Mouse (Mus musculus): ENCODE measurements around the gene Mthfd1. TPM values are rescaled to one million over a fixed set of nuclear protein-coding genes. Genes with fewer than 3 reads are reported as not detected.
"Not testable (repeated sequence)": the region's sequence is repeated elsewhere in the genome, so short reads cannot be mapped to it uniquely, and the experiment has no call there.

The Mthfd1 gene
- polyA plus RNA-seq (2014; fragmentation: Nextera tagmentation; extraction: Ambion mirVana) = 85.5 and 85.8 TPM in 2 replicates

- H3K27ac ChIP-seq (replicated peaks; ENCODE audit: low read depth, low read length) = no peak within 1 kb of the TSS; the same call in 1 of the 2 replicates
- DNase-seq (ENCODE audit: low spot score) (peak; percentile 95), ATAC-seq (replicated peaks; ENCODE audit: insufficient number of reproducible peaks, low FRiP score, low TSS enrichment, low read depth) (peak; percentile 99)
- peak within 1 kb of the TSS; percentile 50 for H3K4me3 ChIP-seq (ENCODE audit: low read depth, low read length)
- H3K9ac ChIP-seq (replicated peaks; ENCODE audit: low read length) = peak within 1 kb of the TSS; percentile 70
- WGBS = 2% methylated on average over 43 of the region's 43 CpGs
- no peaks in the 10 kb centered on the region for H3K4me1 ChIP-seq (ENCODE audit: control insufficient read depth, insufficient read depth, low read length)
- peak within 1 kb of the TSS; percentile 61 for H3K4me2 ChIP-seq (ENCODE audit: low read depth, low read length)
- no peaks in the 10 kb centered on the region for H3K27me3 ChIP-seq (ENCODE audit: control insufficient read depth, insufficient read depth, low read length)
- no peaks in the 10 kb centered on the region for H3K9me3 ChIP-seq (replicated peaks; ENCODE audit: control insufficient read depth, low read length)
- H3K36me3 ChIP-seq (replicated peaks; ENCODE audit: control insufficient read depth, insufficient read depth, low read depth, low read length) = no peaks in the 10 kb centered on the region
These were observed at the start of gene Mthfd1 for GRCm38 (mm10) chr12:76254725-76255498. Gene Mthfd1, plus strand, starts transcription at chr12:76255298.

- H3K4me3 ChIP-seq (ENCODE audit: low read depth, low read length) = no peak overlapping the region
- no peaks in the 10 kb centered on the region for H3K9me3 ChIP-seq (replicated peaks; ENCODE audit: control insufficient read depth, low read length)
- no peak overlapping the region for H3K27ac ChIP-seq (replicated peaks; ENCODE audit: low read depth, low read length)
- no peak overlapping the region for H3K4me2 ChIP-seq (ENCODE audit: low read depth, low read length)
- DNase-seq (ENCODE audit: low spot score) (no peak), ATAC-seq (replicated peaks; ENCODE audit: insufficient number of reproducible peaks, low FRiP score, low TSS enrichment, low read depth) (no peak)
- no peaks in the 10 kb centered on the region for H3K36me3 ChIP-seq (replicated peaks; ENCODE audit: control insufficient read depth, insufficient read depth, low read depth, low read length)
- no peak overlapping the region for H3K9ac ChIP-seq (replicated peaks; ENCODE audit: low read length)
- WGBS = 91% methylated on average over 5 of the region's 5 CpGs
- H3K27me3 ChIP-seq (ENCODE audit: control insufficient read depth, insufficient read depth, low read length) = no peaks in the 10 kb centered on the region
- no peaks in the 10 kb centered on the region for H3K4me1 ChIP-seq (ENCODE audit: control insufficient read depth, insufficient read depth, low read length)
These were observed 45.6 kb upstream of the Mthfd1 start for GRCm38 (mm10) chr12:76209429-76209974.

DNA sequence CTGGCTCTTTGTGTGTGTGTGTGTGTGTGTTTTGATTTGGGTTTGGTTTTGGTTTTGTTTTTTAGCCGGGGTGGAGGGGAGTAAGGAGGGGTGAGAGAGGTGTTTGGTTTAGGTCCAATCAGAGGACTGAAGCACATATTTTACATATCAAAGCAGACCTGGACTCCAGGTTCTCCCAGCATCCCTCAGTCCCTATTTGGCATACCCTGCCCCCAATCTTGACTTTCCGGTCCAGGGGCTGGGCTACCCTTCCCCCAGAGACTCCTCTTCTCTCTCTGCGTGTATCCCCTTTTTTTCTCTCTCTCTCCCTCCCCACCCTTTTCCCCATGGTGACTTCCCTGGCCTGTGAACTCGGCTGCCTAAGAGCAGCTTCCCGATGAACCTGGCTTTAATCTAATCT lies 40.0 kb upstream of the Mthfd1 start:
- no peak for DNase-seq (ENCODE audit: low spot score)
- no peaks in the 10 kb centered on the region for H3K36me3 ChIP-seq (replicated peaks; ENCODE audit: control insufficient read depth, insufficient read depth, low read depth, low read length)
- no peaks in the 10 kb centered on the region for H3K27me3 ChIP-seq (ENCODE audit: control insufficient read depth, insufficient read depth, low read length)
- 15% methylated on average over 5 of the region's 5 CpGs for WGBS
- no peaks in the 10 kb centered on the region for H3K4me1 ChIP-seq (ENCODE audit: control insufficient read depth, insufficient read depth, low read length)
- H3K9ac ChIP-seq (replicated peaks; ENCODE audit: low read length) = no peak overlapping the region
- H3K9me3 ChIP-seq (replicated peaks; ENCODE audit: control insufficient read depth, low read length) = no peaks in the 10 kb centered on the region
- ATAC-seq (replicated peaks; ENCODE audit: insufficient number of reproducible peaks, low FRiP score, low TSS enrichment, low read depth) = no peak
- H3K4me3 ChIP-seq (ENCODE audit: low read depth, low read length) = no peak overlapping the region
- H3K4me2 ChIP-seq (ENCODE audit: low read depth, low read length) = no peak overlapping the region
- H3K27ac ChIP-seq (replicated peaks; ENCODE audit: low read depth, low read length) = no peak overlapping the region

DNA sequence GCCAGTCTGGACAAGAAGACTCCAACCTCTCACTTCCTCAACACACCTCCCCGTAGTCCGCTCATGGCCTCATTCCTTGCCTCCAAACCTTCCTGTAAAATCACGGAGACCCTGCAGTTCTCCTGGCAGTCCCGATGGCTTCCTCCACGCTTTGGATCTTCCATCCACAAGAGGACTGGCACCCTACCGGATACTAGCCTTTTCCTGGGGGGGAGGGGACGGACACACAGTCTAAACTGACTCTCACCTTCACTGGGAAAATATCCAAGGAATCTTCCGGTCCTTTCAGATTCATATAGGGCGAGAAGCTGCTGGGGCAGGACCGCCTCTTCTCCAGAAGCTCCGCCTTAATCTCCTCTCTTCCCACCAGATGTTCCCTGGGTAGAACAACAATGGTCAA lies 38.4 kb upstream of the Mthfd1 start:
- Histone ChIP-seq H3K27ac (replicated peaks; ENCODE audit: low read depth, low read length) (no peak overlapping the region), H3K9ac (replicated peaks; ENCODE audit: low read length) (no peak overlapping the region), H3K4me1 (ENCODE audit: control insufficient read depth, insufficient read depth, low read length) (no peaks in the 10 kb centered on the region), H3K4me3 (ENCODE audit: low read depth, low read length) (no peak overlapping the region), H3K9me3 (replicated peaks; ENCODE audit: control insufficient read depth, low read length) (no peaks in the 10 kb centered on the region), H3K4me2 (ENCODE audit: low read depth, low read length) (no peak overlapping the region), H3K27me3 (ENCODE audit: control insufficient read depth, insufficient read depth, low read length) (no peaks in the 10 kb centered on the region), H3K36me3 (replicated peaks; ENCODE audit: control insufficient read depth, insufficient read depth, low read depth, low read length) (no peaks in the 10 kb centered on the region)
- no peak for ATAC-seq (replicated peaks; ENCODE audit: insufficient number of reproducible peaks, low FRiP score, low TSS enrichment, low read depth)
- WGBS = 78% methylated on average over 11 of the region's 11 CpGs
- DNase-seq (ENCODE audit: low spot score) = no peak

DNA sequence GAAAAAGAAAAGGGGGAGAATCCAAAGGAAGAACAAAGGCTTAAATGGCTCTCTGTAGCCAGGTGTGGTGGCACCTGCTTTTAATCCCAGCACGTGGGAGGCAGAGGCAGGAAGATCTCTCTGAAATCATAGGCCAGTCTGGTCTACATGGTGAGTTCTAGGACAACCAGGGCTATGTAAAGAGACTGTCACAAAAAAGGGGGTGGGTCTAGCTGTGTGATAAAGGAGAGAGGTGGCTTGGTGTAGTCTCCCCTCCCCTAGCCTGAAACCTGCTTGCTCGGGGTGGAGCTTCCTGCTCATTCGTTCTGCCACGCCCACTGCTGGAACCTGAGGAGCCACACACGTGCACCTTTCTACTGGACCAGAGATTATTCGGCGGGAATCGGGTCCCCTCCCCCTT lies 33.0 kb upstream of the Mthfd1 start:
- H3K4me2 ChIP-seq (ENCODE audit: low read depth, low read length); H3K4me3 ChIP-seq (ENCODE audit: low read depth, low read length); H3K27ac ChIP-seq (replicated peaks; ENCODE audit: low read depth, low read length); H3K4me1 ChIP-seq (ENCODE audit: control insufficient read depth, insufficient read depth, low read length); DNase-seq (ENCODE audit: low spot score); H3K36me3 ChIP-seq (replicated peaks; ENCODE audit: control insufficient read depth, insufficient read depth, low read depth, low read length); ATAC-seq (replicated peaks; ENCODE audit: insufficient number of reproducible peaks, low FRiP score, low TSS enrichment, low read depth); H3K9ac ChIP-seq (replicated peaks; ENCODE audit: low read length); H3K27me3 ChIP-seq (ENCODE audit: control insufficient read depth, insufficient read depth, low read length); H3K9me3 ChIP-seq (replicated peaks; ENCODE audit: control insufficient read depth, low read length): not testable (repeated sequence)
- WGBS = 43% methylated on average over 2 of the region's 8 CpGs

- Histone ChIP-seq H3K9ac (replicated peaks; ENCODE audit: low read length) (no peak overlapping the region), H3K9me3 (replicated peaks; ENCODE audit: control insufficient read depth, low read length) (no peaks in the 10 kb centered on the region), H3K27ac (replicated peaks; ENCODE audit: low read depth, low read length) (no peak overlapping the region), H3K36me3 (replicated peaks; ENCODE audit: control insufficient read depth, insufficient read depth, low read depth, low read length) (no peaks in the 10 kb centered on the region), H3K4me1 (ENCODE audit: control insufficient read depth, insufficient read depth, low read length) (no peaks in the 10 kb centered on the region), H3K4me3 (ENCODE audit: low read depth, low read length) (no peak overlapping the region), H3K4me2 (ENCODE audit: low read depth, low read length) (no peak overlapping the region), H3K27me3 (ENCODE audit: control insufficient read depth, insufficient read depth, low read length) (no peaks in the 10 kb centered on the region)
- DNase-seq (ENCODE audit: low spot score) (no peak), ATAC-seq (replicated peaks; ENCODE audit: insufficient number of reproducible peaks, low FRiP score, low TSS enrichment, low read depth) (no peak)
- WGBS = 80% methylated on average over 5 of the region's 6 CpGs
These were observed 24.5 kb upstream of the Mthfd1 start for GRCm38 (mm10) chr12:76230644-76231043.

DNA sequence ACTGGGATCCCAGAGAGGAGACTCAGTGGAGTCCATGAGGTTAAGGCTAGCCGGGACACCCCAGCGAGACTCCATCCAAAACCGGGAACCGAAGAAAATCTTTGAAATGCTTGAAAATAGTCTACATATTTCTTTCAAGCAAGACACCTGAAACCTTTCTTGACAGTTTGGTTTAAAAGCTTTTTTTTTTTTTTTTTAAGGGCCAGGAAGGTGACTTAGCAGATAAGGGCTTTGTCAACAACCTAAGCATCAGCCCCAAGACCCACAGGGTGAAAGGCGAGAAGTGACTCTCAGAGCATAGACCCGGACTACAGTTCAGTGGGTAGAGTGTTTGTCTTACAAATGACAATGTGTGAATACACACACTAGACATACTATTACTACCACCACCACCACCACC lies 19.8 kb upstream of the Mthfd1 start:
- H3K9me3 ChIP-seq (replicated peaks; ENCODE audit: control insufficient read depth, low read length) = no peaks in the 10 kb centered on the region
- no peak overlapping the region for H3K4me2 ChIP-seq (ENCODE audit: low read depth, low read length)
- no peaks in the 10 kb centered on the region for H3K4me1 ChIP-seq (ENCODE audit: control insufficient read depth, insufficient read depth, low read length)
- ATAC-seq (replicated peaks; ENCODE audit: insufficient number of reproducible peaks, low FRiP score, low TSS enrichment, low read depth) (no peak), DNase-seq (ENCODE audit: low spot score) (no peak)
- WGBS = 90% methylated on average over 6 of the region's 6 CpGs
- H3K27ac ChIP-seq (replicated peaks; ENCODE audit: low read depth, low read length) = no peak overlapping the region
- no peaks in the 10 kb centered on the region for H3K36me3 ChIP-seq (replicated peaks; ENCODE audit: control insufficient read depth, insufficient read depth, low read depth, low read length)
- H3K9ac ChIP-seq (replicated peaks; ENCODE audit: low read length) = no peak overlapping the region
- H3K4me3 ChIP-seq (ENCODE audit: low read depth, low read length) = no peak overlapping the region
- H3K27me3 ChIP-seq (ENCODE audit: control insufficient read depth, insufficient read depth, low read length) = no peaks in the 10 kb centered on the region

GRCm38 (mm10) chr12:76239145-76239838 lies 15.8 kb upstream of the Mthfd1 start:
- H3K4me3 ChIP-seq (ENCODE audit: low read depth, low read length) = no peak overlapping the region
- H3K4me1 ChIP-seq (ENCODE audit: control insufficient read depth, insufficient read depth, low read length) = no peaks in the 10 kb centered on the region
- H3K9ac ChIP-seq (replicated peaks; ENCODE audit: low read length) = no peak overlapping the region
- no peaks in the 10 kb centered on the region for H3K36me3 ChIP-seq (replicated peaks; ENCODE audit: control insufficient read depth, insufficient read depth, low read depth, low read length)
- no peak overlapping the region for H3K4me2 ChIP-seq (ENCODE audit: low read depth, low read length)
- ATAC-seq (replicated peaks; ENCODE audit: insufficient number of reproducible peaks, low FRiP score, low TSS enrichment, low read depth) (no peak), DNase-seq (ENCODE audit: low spot score) (no peak)
- H3K9me3 ChIP-seq (replicated peaks; ENCODE audit: control insufficient read depth, low read length) = no peaks in the 10 kb centered on the region
- no peaks in the 10 kb centered on the region for H3K27me3 ChIP-seq (ENCODE audit: control insufficient read depth, insufficient read depth, low read length)
- 74% methylated on average over 10 of the region's 10 CpGs for WGBS
- no peak overlapping the region for H3K27ac ChIP-seq (replicated peaks; ENCODE audit: low read depth, low read length)
